Mouse (Mus musculus) neural tube, embryonic 13.5 days (tissue): ENCODE measurements at regions not wholly inside any gene's neighbourhood (a gene's known extent, or its start where the extent isn't known, plus 50 kb on each side); places are given as distances from the start of the nearest gene placed in this dataset.

Experiments
- ATAC-seq: fragments of 200-750 bp; cut with Nextera tagmentation; 2 replicates; pipeline ENCODE4 v1.8.0; 2017; ENCODE audit warnings: low read depth, mild to moderate bottlenecking, moderate TSS enrichment, moderate library complexity
- H3K27ac ChIP-seq: fragments of 300-500 bp; sonication (generic); replicated peaks from 2 replicates; pipeline ENCODE4 v1.5.1; 2015; ENCODE audit warnings: moderate library complexity, mild to moderate bottlenecking, inconsistent platforms
- H3K27me3 ChIP-seq: fragments of 300-500 bp; sonication (generic); 2 replicates; pipeline ENCODE4 v1.6.1; 2015; ENCODE audit warnings: mild to moderate bottlenecking, inconsistent platforms
- H3K36me3 ChIP-seq: fragments of 300-500 bp; sonication (generic); 2 replicates; pipeline ENCODE4 v1.6.1; 2015; ENCODE audit warnings: mild to moderate bottlenecking, inconsistent platforms
- H3K4me1 ChIP-seq: fragments of 300-500 bp; sonication (generic); replicated peaks from 2 replicates; pipeline ENCODE4 v1.6.1; 2015; ENCODE audit warnings: inconsistent platforms
- H3K4me2 ChIP-seq: fragments of 300-500 bp; sonication (generic); 2 replicates; pipeline ENCODE4 v1.6.1; 2015; ENCODE audit warnings: inconsistent platforms, mild to moderate bottlenecking, moderate library complexity
- H3K4me3 ChIP-seq: fragments of 300-500 bp; sonication (generic); 2 replicates; pipeline ENCODE4 v1.5.1; 2015; ENCODE audit warnings: mild to moderate bottlenecking, inconsistent platforms
- H3K9ac ChIP-seq: fragments of 300-500 bp; sonication (generic); 2 replicates; pipeline ENCODE4 v1.6.1; 2015; ENCODE audit warnings: moderate library complexity, mild to moderate bottlenecking, inconsistent platforms
- H3K9me3 ChIP-seq: fragments of 300-500 bp; sonication (generic); 2 replicates; pipeline ENCODE4 v1.6.1; 2016; ENCODE audit warnings: inconsistent platforms
- WGBS: fragments of 180-500 bp; shearing (Covaris S2); methylation state at CpG from one replicate; pipeline ENCODE4 v1.1.7; 2015; 5-methylcytosine and 5-hydroxymethylcytosine counted together

- Histone ChIP-seq H3K9ac (no peak overlapping the region), H3K4me1 (no peaks in the 10 kb centered on the region), H3K36me3 (no peaks in the 10 kb centered on the region), H3K27ac (no peak overlapping the region), H3K4me2 (no peak overlapping the region), H3K9me3 (0 out of 2 replicates have a peak, but pooled peaks cover 4% of the 10 kb centered on the region), H3K4me3 (no peak overlapping the region), H3K27me3 (no peaks in the 10 kb centered on the region)
- ATAC-seq: no peak
- WGBS: 82% methylated on average over 1 of the region's 1 CpGs
These were observed 1296.8 kb upstream of the Gje1 start for GRCm38 (mm10) chr10:16014806-16015205.

- no peaks in the 10 kb centered on the region for H3K4me1 ChIP-seq
- no peak overlapping the region for H3K27ac ChIP-seq
- WGBS: 73% methylated on average over 2 of the region's 2 CpGs
- H3K4me3 ChIP-seq: no peak overlapping the region
- no peaks in the 10 kb centered on the region for H3K9me3 ChIP-seq
- H3K27me3 ChIP-seq: no peaks in the 10 kb centered on the region
- no peak for ATAC-seq
- no peak overlapping the region for H3K9ac ChIP-seq
- H3K4me2 ChIP-seq: no peak overlapping the region
- no peaks in the 10 kb centered on the region for H3K36me3 ChIP-seq
These were observed 1283.2 kb upstream of the Gje1 start for GRCm38 (mm10) chr10:16001246-16001645.

- no peak overlapping the region for H3K9ac ChIP-seq
- 93% methylated on average over 2 of the region's 2 CpGs for WGBS
- no peak overlapping the region for H3K4me3 ChIP-seq
- H3K27me3 ChIP-seq: no peaks in the 10 kb centered on the region
- no peak overlapping the region for H3K4me2 ChIP-seq
- H3K27ac ChIP-seq: no peak overlapping the region
- no peaks in the 10 kb centered on the region for H3K4me1 ChIP-seq
- no peaks in the 10 kb centered on the region for H3K36me3 ChIP-seq
- ATAC-seq: no peak
- H3K9me3 ChIP-seq: no peaks in the 10 kb centered on the region
These were observed 1275.3 kb upstream of the Gje1 start for GRCm38 (mm10) chr10:15993275-15993674.
